Mouse (Mus musculus) stomach, embryonic 16.5 days (tissue): ENCODE results near the gene Rsph3a. TPM values are rescaled to one million over a fixed set of nuclear protein-coding genes. Genes with fewer than 3 reads are reported as not detected.

Experiments used
- ATAC-seq: fragments of 200-750 bp; cut with Nextera tagmentation; 2 replicates; pipeline ENCODE4 v1.8.0; 2017; ENCODE audit warnings: moderate number of reproducible peaks, moderate TSS enrichment; ENCODE audit not compliant: insufficient read depth, low FRiP score
- H3K27ac ChIP-seq: fragments of 300-500 bp; sonication (generic); 2 replicates; pipeline ENCODE4 v1.5.1; 2014; ENCODE audit warnings: low read length
- H3K27me3 ChIP-seq: fragments of 300-500 bp; sonication (generic); 2 replicates; pipeline ENCODE4 v1.6.1; 2014; ENCODE audit warnings: low read length, control low read depth, mixed read lengths; ENCODE audit not compliant: control insufficient read depth, insufficient read depth
- H3K36me3 ChIP-seq: fragments of 300-500 bp; sonication (generic); 2 replicates; pipeline ENCODE4 v1.6.1; 2014; ENCODE audit warnings: low read length; ENCODE audit not compliant: control insufficient read depth, insufficient read depth
- H3K4me1 ChIP-seq: fragments of 300-500 bp; sonication (generic); 2 replicates; pipeline ENCODE4 v1.6.1; 2014; ENCODE audit warnings: low read length, control low read depth, mixed read lengths; ENCODE audit not compliant: control insufficient read depth, insufficient read depth
- H3K4me2 ChIP-seq: fragments of 300-500 bp; sonication (generic); 2 replicates; pipeline ENCODE4 v1.6.1; 2014; ENCODE audit warnings: low read depth, low read length, mixed read lengths
- H3K4me3 ChIP-seq: fragments of 300-500 bp; sonication (generic); replicated peaks from 2 replicates; pipeline ENCODE4 v1.5.1; 2014; ENCODE audit warnings: mild to moderate bottlenecking, low read length
- H3K9ac ChIP-seq: fragments of 300-500 bp; sonication (generic); 2 replicates; pipeline ENCODE4 v1.6.1; 2014; ENCODE audit warnings: low read length
- H3K9me3 ChIP-seq: fragments of 300-500 bp; sonication (generic); replicated peaks from 2 replicates; pipeline ENCODE4 v1.6.1; 2016; ENCODE audit warnings: low read length, control low read depth; ENCODE audit not compliant: control insufficient read depth
- WGBS: fragments of 180-500 bp; shearing (Covaris S2); extraction: QIAGEN DNeasy Blood & Tissue Kit; methylation state at CpG from one replicate; pipeline ENCODE4 v1.1.7; 2014; 5-methylcytosine and 5-hydroxymethylcytosine counted together
- polyA plus RNA-seq: library from polyadenylated mRNA; unstranded; fragments of >200 nt; fragmentation: Nextera tagmentation; extraction: Ambion mirVana; gene quantifications from 2 replicates; pipeline ENCODE4 v1.2.1, GENCODE M21; 2015

Rsph3a gene
- polyA plus RNA-seq, 1 experiment from 2014 or later = 59.4 TPM

GRCm38 (mm10) chr17:7905936-7906685 is 39.3 kb upstream of the Rsph3a start:
- Histone ChIP-seq H3K4me2 (no peak overlapping the region), H3K36me3 (no peaks in the 10 kb centered on the region), H3K9me3 (no peaks in the 10 kb centered on the region), H3K4me1 (no peaks in the 10 kb centered on the region), H3K9ac (no peak overlapping the region), H3K27ac (no peak overlapping the region), H3K4me3 (no peak overlapping the region), H3K27me3 (no peaks in the 10 kb centered on the region)
- no peak for ATAC-seq
- 29% methylated on average over 4 of the region's 4 CpGs for WGBS

DNA sequence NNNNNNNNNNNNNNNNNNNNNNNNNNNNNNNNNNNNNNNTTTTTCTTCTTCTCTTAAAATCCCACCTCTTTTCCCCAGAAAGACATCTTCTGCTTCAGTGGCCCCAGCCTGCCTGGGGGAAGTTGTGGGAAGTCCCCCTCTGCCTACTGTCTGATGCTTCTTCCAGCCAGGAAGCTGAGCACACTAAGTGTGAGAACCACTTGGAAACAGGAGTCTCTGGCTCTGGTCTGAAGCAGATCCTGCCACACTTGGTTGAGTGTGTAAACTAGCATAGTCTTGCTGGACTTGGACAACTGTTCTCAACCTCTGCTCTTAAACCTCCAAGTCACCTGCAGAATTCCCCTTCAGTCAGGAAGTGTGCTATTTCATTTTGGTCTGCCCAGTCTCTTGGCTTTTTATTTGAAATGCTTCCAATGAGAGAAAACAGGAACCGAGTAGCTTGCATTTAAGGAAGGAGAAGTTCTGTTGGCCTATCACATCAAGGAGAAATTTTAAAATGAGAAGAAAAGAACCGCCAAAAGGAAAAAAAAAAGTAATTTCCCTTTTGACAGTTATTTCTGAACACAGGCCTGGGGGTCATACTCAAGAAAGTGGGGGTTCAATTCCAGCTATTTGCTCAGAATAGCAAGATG is 30.7 kb upstream of the Rsph3a start:
- 62% methylated on average over 2 of the region's 2 CpGs for WGBS

GRCm38 (mm10) chr17:7915791-7916190 is 29.6 kb upstream of the Rsph3a start:
- WGBS = 70% methylated on average over 9 of the region's 9 CpGs
- H3K27ac ChIP-seq = no peak overlapping the region
- no peaks in the 10 kb centered on the region for H3K36me3 ChIP-seq
- no peak overlapping the region for H3K4me2 ChIP-seq
- ATAC-seq = no peak
- H3K9me3 ChIP-seq = no peaks in the 10 kb centered on the region
- H3K4me1 ChIP-seq = no peaks in the 10 kb centered on the region
- no peaks in the 10 kb centered on the region for H3K27me3 ChIP-seq
- H3K9ac ChIP-seq = no peak overlapping the region
- H3K4me3 ChIP-seq = no peak overlapping the region

More for the DNA sequence above, 30.7 kb upstream of the Rsph3a start:
- H3K4me2 ChIP-seq = no peak overlapping the region
- H3K27ac ChIP-seq = no peak overlapping the region
- no peaks in the 10 kb centered on the region for H3K4me1 ChIP-seq
- H3K9me3 ChIP-seq = no peaks in the 10 kb centered on the region
- H3K27me3 ChIP-seq = no peaks in the 10 kb centered on the region
- no peak overlapping the region for H3K9ac ChIP-seq
- no peak overlapping the region for H3K4me3 ChIP-seq
- ATAC-seq = no peak
- no peaks in the 10 kb centered on the region for H3K36me3 ChIP-seq

GRCm38 (mm10) chr17:7916782-7917574 is 28.4 kb upstream of the Rsph3a start:
- ATAC-seq = no peak
- WGBS = 55% methylated on average over 12 of the region's 12 CpGs

GRCm38 (mm10) chr17:7918355-7918754 is 27.1 kb upstream of the Rsph3a start:
- ATAC-seq = no peak
- 68% methylated on average over 2 of the region's 2 CpGs for WGBS
- H3K27ac ChIP-seq = no peak overlapping the region

More at GRCm38 (mm10) chr17:7916782-7917574, 28.4 kb upstream of the Rsph3a start:
- H3K4me3 ChIP-seq = no peak overlapping the region
- H3K36me3 ChIP-seq = no peaks in the 10 kb centered on the region
- no peak overlapping the region for H3K9ac ChIP-seq
- no peaks in the 10 kb centered on the region for H3K9me3 ChIP-seq
- no peak overlapping the region for H3K27ac ChIP-seq
- H3K4me2 ChIP-seq = no peak overlapping the region
- no peaks in the 10 kb centered on the region for H3K27me3 ChIP-seq
- H3K4me1 ChIP-seq = no peaks in the 10 kb centered on the region

GRCm38 (mm10) chr17:7919209-7919608 is 26.2 kb upstream of the Rsph3a start:
- H3K9ac ChIP-seq = no peak overlapping the region
- no peak overlapping the region for H3K4me3 ChIP-seq
- 34% methylated on average over 2 of the region's 2 CpGs for WGBS
- no peak overlapping the region for H3K4me2 ChIP-seq
- no peak for ATAC-seq
- H3K36me3 ChIP-seq = no peaks in the 10 kb centered on the region
- H3K27ac ChIP-seq = no peak overlapping the region
- H3K27me3 ChIP-seq = no peaks in the 10 kb centered on the region
- H3K4me1 ChIP-seq = no peaks in the 10 kb centered on the region
- H3K9me3 ChIP-seq = no peaks in the 10 kb centered on the region

More at GRCm38 (mm10) chr17:7918355-7918754, 27.1 kb upstream of the Rsph3a start:
- H3K9me3 ChIP-seq = no peaks in the 10 kb centered on the region
- no peak overlapping the region for H3K9ac ChIP-seq
- no peak overlapping the region for H3K4me3 ChIP-seq
- no peaks in the 10 kb centered on the region for H3K36me3 ChIP-seq
- no peaks in the 10 kb centered on the region for H3K4me1 ChIP-seq
- H3K27me3 ChIP-seq = no peaks in the 10 kb centered on the region
- no peak overlapping the region for H3K4me2 ChIP-seq

DNA sequence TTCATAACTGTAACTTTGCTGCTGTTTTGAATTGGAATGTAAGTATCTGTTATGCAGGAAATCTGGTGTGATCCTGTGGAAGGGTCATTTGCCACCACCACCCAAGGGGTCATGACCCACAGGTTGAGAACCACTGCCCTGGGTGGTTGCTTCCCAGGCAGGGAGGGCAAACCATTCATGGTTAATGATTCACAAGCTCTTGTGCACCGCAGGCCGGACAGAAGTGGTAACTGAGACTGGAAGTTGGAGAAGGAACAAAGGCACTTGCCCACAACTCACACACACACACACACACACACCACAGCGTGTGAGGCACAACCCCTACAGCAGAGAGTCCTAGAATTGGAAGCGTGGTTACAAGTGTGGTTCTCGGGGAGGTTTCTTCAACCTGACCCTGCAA is 22.9 kb upstream of the Rsph3a start:
- H3K4me2 ChIP-seq = no peak overlapping the region

DNA sequence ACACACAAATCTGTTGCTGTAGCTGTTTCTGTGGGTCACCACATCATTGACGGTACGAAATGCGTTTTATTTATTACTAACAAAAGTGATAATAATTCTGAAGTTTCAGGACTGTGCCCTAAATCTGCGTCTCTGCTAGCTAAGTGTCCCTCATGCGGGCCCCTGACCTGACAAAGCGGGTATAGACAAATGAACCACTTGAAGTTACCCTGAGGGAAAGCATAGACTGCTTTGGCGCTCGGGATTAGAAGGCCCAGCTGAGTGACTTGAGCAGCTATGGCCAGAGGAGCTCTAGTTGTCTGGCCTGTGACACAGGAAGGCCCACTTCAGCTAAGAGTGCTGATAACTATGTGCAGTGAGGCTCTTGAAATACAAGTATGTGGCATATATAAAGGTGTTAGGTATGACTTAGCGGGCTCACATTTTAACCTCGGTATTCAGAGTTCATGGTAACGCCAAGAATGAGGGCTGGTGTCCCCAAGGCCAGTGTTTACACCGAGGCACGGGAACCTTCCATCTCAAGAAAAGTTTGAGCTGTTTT is 21.2 kb upstream of the Rsph3a start:
- no peaks in the 10 kb centered on the region for H3K36me3 ChIP-seq
- ATAC-seq = no peak
- no peaks in the 10 kb centered on the region for H3K4me1 ChIP-seq
- no peak overlapping the region for H3K4me2 ChIP-seq
- H3K27me3 ChIP-seq = no peaks in the 10 kb centered on the region
- H3K4me3 ChIP-seq = no peak overlapping the region
- no peaks in the 10 kb centered on the region for H3K9me3 ChIP-seq
- WGBS = 85% methylated on average over 13 of the region's 13 CpGs
- H3K9ac ChIP-seq = no peak overlapping the region
- no peak overlapping the region for H3K27ac ChIP-seq

More for the DNA sequence above, 22.9 kb upstream of the Rsph3a start:
- H3K9me3 ChIP-seq = no peaks in the 10 kb centered on the region
- no peaks in the 10 kb centered on the region for H3K36me3 ChIP-seq
- H3K9ac ChIP-seq = no peak overlapping the region
- WGBS = 56% methylated on average over 5 of the region's 5 CpGs
- ATAC-seq = no peak
- H3K27me3 ChIP-seq = no peaks in the 10 kb centered on the region
- H3K4me1 ChIP-seq = no peaks in the 10 kb centered on the region
- no peak overlapping the region for H3K4me3 ChIP-seq
- H3K27ac ChIP-seq = no peak overlapping the region
